Mouse (Mus musculus): ENCODE data around the gene Ubb.

Ubb gene

DNA sequence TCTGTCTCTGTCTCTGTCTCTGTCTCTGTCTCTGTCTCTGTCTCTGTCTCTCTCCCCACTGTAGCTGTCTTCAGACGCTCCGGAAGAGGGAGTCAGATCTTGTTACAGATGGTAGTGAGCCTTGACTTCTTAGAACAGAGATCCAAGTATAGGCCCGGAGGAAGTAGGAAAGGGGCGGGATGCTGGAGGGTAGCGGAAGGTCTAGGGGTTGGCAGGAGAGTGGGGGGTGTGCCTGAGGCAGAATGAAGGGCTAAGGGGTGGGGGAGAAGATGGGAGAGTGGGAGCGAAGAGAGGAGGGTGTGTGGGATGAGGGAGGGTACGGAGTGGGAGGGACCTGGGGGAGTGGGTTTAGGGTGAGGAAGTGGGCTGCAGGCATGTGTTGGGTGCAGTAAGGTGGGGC lies 14.8 kb downstream of the Ubb start:
- TF ChIP-seq GATA4 (IDR thresholded peaks at IDR 0.05; ENCODE audit: insufficient replicate concordance, low read length) = no peak

DNA sequence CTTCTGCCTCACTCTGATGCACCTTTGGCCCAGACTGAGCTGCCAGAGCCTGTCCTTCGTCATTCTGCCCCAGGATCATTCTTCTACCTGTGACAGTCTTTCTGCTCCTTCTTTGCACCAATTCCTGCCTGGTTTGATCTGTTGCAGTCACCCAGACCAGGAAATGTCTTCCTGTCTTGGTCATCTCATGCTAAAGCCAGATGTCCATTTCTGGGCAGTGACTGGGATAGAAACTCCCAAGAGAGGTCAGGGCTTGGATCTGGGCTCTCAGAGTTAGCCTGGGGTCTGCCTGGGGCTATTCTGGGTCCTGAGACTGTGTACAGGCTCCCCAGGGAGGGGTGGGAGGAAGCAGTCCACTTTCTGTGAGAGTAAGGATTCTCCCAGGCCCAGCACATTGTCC lies 15.2 kb downstream of the Ubb start:
- no peak for TF ChIP-seq GATA4 (IDR thresholded peaks at IDR 0.05; ENCODE audit: insufficient replicate concordance, low read length)

DNA sequence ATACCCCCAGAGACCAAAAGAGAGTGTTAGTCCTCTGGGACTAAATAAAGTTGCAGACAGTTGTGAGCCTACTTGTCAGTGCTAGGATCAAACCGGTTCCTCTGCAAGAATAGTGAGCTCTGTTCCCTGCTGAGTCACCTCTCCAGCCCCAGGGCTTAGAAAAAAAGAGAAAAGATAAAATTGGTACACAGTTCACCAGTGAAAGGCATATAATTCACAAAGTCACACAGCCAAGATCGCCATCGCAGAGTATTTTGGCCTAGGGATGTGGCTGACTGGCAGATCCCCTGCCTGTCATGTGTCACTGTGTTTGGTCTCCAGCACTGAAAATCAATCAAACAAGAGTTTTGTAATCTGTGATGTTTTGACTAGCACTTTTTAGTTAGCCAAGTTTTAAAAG lies 17.3 kb downstream of the Ubb start:
- TF ChIP-seq GATA4 (IDR thresholded peaks at IDR 0.05; ENCODE audit: insufficient replicate concordance, low read length) = no peak

DNA sequence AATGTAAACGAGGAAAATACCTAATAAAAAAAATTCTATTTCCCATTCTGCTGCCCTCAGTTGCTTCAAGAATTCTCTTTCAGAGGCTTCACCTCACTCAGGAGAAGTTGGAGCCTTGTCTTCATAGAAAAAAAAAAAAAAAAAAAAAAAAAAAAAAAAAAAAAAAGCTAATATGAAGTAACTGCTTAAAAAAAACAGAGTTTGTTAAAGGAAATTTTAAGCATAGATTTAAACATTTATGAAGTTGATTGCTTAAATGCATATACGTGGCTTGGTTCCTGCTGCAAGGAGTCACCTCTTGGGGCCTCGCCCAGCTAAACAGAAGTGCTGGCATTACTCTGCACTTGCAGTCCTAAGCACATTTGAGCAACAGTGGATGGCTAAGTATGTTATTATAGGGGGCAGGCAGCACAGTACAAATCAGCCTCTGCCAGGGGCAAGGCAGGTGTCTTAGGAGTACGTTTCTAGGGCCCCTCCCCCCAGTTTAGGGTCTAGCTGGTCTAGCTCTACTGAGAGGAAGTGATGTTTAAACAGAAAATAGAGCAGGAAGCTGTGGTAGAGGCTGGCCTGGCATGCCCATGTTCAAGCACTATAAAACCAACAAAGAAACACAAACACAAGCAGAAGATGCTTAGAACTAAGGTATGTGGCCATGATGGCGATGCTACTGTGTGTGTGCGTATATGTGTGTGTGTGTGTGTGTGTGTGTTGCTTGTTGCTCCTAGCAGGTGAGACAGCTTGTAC lies 23.2 kb downstream of the Ubb start, which contains the start of gene Trpv2:
Gene Trpv2, plus strand, starts transcription at position 528 of the 744 bp plus-strand sequence.
- no peak for TF ChIP-seq GATA4 (IDR thresholded peaks at IDR 0.05; ENCODE audit: insufficient replicate concordance, low read length)

DNA sequence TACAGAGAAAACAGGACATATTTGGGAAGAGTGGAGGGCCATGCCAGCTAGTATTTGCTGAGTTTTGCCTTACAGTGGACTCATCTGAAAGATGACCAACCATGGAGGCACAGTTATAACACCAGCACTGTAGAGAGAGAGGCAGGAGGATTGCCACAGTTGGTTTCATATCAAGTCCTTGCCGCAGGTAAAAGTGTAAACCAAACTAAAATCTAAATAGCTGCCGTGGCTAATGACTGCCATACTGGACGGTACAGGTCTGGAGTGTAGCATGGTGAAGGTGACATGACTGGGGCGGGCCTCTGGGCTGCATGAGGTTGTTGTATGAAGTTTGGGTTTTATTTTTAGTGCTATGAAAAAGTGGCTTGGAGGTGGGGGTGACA lies 23.7 kb downstream of the Ubb start:
- no peak for TF ChIP-seq GATA4 (IDR thresholded peaks at IDR 0.05; ENCODE audit: insufficient replicate concordance, low read length)

DNA sequence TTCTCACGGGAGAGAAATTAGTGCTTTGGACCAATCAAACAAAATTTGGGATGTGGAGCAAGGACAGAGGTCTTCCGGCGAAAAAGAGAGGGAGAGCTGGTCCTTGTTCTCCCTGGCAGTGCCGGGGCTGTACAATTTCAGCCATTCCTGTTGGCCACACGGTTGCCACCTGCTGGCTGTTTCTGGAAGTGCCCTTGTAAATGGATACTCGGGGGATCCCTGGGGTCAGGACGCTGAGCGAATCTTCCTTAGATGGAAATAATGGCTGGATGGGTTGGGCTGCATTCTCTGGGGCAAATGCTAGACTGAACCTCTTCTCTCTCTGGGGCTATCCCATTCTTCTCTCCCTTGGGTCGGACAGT lies 24.3 kb downstream of the Ubb start:
- TF ChIP-seq GATA4 (IDR thresholded peaks at IDR 0.05; ENCODE audit: insufficient replicate concordance, low read length) = no peak

DNA sequence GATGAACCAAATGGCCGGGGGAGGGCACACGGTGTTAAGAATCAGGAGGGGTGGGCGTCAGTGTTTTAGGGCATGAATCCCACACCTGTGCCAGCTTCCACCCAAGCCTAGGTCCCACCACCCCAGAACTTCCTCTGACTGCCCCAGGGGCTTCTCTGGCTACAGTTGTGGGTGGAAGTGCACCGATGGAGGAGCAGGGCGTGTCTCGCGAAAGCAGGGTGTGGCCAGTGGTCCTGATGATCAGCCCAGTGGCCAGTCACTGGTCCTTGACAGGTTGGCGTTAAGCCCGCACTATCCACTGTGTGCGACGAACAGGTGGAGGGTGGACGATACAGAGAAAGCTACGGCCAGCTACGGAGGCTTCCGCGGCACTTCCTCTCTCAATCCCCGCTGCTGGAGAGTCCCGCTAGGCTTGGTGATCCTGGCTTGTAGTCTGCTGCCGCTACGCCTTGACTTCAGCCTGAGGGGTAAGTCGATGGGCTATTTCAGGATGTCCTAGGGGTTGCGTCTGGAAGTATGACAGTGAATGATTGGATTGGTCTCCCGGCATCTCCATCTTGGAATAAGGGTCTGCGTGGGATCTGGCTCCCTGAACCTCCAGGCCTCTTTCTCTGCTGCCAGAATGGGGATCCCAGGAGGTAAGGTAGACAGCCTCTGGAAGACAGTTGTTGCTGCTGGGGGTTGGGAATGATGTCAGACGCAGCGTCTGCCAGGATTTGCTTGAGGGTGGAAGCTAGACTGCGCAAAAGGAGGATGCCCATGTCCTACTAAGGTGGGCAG lies 24.9 kb downstream of the Ubb start:
- no peak for TF ChIP-seq GATA4 (IDR thresholded peaks at IDR 0.05; ENCODE audit: insufficient replicate concordance, low read length)

DNA sequence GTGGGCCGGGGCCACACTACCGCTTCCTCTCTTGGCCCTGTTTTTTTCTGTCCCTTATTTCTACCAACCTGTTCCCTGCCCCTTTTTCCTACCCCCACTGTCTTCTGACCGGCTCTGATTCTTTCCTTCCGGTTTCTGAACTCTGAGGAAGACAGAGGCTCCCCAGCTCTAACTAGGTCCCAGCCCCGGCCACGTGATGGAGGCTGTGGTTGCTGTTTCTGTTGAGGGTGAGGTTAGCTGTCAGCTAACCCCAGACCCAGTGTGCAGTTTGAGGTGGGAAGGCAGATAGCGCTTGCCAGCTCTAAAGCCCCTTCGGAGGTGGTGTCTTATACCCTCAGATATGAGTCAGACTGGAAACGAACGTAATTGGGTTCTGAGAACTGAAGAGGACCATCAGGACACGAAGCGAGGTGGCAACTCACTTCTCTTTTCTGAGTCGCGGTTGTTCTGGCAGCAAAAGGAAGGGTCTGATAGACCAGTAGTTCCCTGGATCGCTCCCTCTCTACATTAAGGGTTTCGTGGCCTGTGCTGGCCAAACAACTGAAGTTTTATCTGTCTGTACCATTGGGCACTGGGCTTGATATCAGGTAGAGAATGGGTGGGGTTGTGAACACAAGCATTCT lies 25.7 kb downstream of the Ubb start:
- no peak for TF ChIP-seq GATA4 (IDR thresholded peaks at IDR 0.05; ENCODE audit: insufficient replicate concordance, low read length)

DNA sequence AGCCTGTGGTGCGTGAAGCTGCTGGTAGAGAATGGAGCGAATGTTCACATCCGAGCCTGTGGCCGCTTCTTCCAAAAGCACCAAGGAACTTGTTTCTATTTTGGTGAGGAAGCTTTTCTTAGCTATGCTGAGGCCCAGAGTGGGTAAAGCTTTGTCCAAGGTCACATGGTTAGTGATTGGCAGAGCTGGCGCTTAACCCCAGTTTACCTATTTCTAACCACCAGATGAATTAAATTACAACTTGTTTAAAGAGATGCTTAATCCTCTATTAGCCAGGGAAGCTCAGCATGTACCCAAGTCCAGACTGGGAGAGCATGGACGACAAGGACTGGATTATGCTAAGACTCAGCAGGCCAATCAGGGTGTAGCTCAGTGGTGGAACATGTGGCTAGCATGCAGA lies 32.1 kb downstream of the Ubb start:
- TF ChIP-seq GATA4 (IDR thresholded peaks at IDR 0.05; ENCODE audit: insufficient replicate concordance, low read length) = no peak

DNA sequence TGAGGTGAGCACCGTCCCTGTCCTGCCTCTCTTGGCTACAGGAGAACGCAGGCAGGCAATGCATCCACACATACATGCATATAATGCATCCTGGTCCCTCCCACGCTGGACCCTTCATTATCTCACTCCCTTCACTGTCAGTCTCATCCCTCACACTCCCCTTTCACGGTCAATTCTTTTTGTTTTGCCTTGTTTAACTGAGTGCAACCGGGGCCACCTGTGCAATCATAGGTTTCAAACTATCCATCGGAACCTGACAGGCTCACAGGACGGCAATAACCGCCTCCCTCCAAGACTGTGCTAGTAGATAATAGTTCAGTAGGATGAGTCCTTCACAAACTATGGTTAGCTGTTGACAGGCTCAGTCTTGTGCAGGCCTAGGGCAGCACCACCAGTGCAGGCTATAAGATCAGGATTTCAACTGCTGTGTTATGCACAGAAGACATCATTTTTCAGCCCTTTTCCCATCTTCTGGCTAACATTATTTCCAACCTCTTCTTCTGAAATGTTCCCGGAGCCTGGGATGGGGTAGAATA lies 33.8 kb downstream of the Ubb start:
- no peak for TF ChIP-seq GATA4 (IDR thresholded peaks at IDR 0.05; ENCODE audit: insufficient replicate concordance, low read length)

DNA sequence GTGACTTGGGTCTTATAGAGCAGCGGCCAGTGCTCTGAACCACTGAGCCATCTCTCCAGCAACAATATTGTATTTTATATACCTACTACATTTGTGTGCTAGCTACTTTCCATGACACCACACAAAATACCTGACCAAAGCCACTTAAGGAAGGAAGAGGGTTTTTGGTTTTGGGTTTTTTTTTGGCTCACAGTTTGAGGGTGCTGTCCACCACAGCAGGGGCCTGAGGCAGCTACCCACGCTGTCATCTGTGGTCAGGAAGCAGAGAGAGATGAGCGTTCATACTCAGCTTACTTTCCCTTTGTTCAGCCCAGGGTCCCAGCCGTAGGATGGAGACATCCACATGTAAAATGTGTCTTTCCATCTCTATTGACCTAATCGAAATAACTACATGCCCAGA lies 36.1 kb downstream of the Ubb start:
- no peak for TF ChIP-seq GATA4 (IDR thresholded peaks at IDR 0.05; ENCODE audit: insufficient replicate concordance, low read length)

DNA sequence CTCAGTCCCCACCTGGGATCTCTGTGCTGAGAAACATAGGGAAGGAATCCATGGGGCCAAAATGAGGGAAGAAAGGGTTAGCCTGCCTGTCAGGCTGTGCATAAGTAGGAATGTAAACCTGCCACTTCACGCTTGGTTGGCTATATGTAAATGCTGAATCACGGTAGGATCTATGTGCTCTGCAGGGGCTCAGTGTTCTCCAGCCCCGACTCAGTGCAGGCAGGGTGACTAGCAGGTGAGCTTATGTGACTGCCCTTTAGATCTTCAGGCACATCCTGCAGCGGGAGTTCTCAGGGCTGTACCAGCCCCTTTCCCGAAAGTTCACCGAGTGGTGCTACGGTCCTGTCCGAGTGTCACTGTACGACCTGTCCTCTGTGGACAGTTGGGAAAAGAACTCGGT lies 38.4 kb downstream of the Ubb start:
- no peak for TF ChIP-seq GATA4 (IDR thresholded peaks at IDR 0.05; ENCODE audit: insufficient replicate concordance, low read length)

DNA sequence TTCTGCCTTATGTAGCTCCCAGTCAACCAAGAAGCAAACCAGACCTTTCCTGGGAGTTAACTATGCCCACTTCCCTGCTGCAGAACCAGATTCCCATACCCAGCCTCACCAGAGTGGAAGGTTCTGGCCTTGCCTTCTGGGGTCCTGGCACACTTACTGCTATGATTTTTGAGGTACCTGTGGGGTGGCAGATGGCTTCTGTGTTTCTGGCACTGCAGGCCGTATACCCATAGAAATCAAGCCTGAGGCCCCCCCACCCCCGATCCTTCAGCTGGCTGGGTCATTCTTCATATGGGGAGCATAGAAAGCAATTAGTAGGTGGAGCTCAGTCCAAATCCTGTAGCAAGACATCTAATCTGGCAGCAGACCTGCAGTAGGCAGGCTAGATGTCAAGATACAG lies 40.1 kb downstream of the Ubb start:
- TF ChIP-seq GATA4 (IDR thresholded peaks at IDR 0.05; ENCODE audit: insufficient replicate concordance, low read length) = no peak

DNA sequence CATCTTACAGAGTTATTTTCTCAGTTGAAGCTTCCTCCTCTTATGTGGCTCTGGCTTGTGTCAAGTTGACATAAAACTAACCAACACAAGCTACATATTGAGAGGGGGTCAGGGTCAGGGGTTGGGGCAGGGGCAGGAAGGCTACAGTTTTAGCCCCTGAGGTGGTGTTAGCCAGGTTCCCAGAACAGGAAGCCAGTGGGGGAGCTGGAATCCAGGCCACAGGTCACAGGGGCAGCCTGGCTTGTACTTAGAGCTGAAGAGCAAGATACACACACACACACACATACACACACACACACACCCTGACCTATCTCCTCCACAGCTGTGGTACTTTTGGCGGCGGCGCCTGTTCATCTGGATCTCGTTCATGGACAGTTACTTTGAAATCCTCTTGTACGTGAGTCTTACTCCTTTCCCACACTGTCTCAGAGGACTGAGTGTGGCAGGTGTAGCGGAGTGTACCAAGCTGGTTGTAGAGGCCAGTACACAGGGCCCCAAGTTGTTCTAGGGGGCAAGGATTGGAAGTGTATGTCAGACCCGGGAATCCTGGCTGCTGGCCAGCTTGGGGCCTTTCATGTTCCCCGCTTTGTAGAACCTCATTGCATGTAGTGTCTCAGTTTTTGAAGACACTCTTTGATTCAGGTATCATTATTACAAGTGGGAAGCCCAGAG lies 41.1 kb downstream of the Ubb start:
- no peak for TF ChIP-seq GATA4 (IDR thresholded peaks at IDR 0.05; ENCODE audit: insufficient replicate concordance, low read length)

DNA sequence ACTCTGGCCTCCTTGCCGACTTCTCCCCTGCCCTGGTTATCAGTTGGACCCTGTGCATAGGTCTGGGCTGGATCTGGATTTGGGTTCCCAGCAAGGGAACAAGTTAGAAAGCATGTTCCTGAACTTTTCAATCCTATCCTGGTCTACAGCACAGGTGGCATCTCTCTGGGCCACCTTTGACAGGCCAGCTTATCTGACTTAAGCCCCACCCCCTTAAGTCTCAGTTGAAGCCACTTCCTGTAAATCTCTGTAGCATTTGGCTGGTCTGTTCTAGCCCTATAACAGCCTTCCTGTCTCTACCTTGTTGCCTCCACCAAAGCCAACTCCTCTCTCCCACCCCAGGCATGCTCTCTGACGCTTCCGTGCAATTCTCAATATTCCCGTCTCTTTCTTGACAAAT lies 47.6 kb downstream of the Ubb start:
- no peak for TF ChIP-seq GATA4 (IDR thresholded peaks at IDR 0.05; ENCODE audit: insufficient replicate concordance, low read length)
